Mouse (Mus musculus) stomach, embryonic 15.5 days (tissue): ENCODE data around the gene Ccdc89. TPM values are rescaled to one million over a fixed set of nuclear protein-coding genes. Genes with fewer than 3 reads are reported as not detected.

Experiments
- ATAC-seq: fragments of 200-750 bp; cut with Nextera tagmentation; 2 replicates; pipeline ENCODE4 v1.8.0; 2017; ENCODE audit warnings: low read depth, moderate number of reproducible peaks, moderate TSS enrichment; ENCODE audit not compliant: insufficient read depth, low FRiP score
- H3K27ac ChIP-seq: fragments of 300-500 bp; sonication (generic); 2 replicates; pipeline ENCODE4 v1.5.1; 2015; ENCODE audit warnings: mild to moderate bottlenecking, inconsistent platforms
- H3K27me3 ChIP-seq: fragments of 300-500 bp; sonication (generic); replicated peaks from 2 replicates; pipeline ENCODE4 v1.6.1; 2015; ENCODE audit warnings: inconsistent platforms
- H3K36me3 ChIP-seq: fragments of 300-500 bp; sonication (generic); 2 replicates; pipeline ENCODE4 v1.6.1; 2015; ENCODE audit warnings: inconsistent platforms
- H3K4me1 ChIP-seq: fragments of 300-500 bp; sonication (generic); 2 replicates; pipeline ENCODE4 v1.6.1; 2015; ENCODE audit warnings: inconsistent platforms
- H3K4me2 ChIP-seq: fragments of 300-500 bp; sonication (generic); 2 replicates; pipeline ENCODE4 v1.6.1; 2015; ENCODE audit warnings: mild to moderate bottlenecking, inconsistent platforms
- H3K4me3 ChIP-seq: fragments of 300-500 bp; sonication (generic); replicated peaks from 2 replicates; pipeline ENCODE4 v1.5.1; 2015; ENCODE audit warnings: inconsistent platforms
- H3K9ac ChIP-seq: fragments of 300-500 bp; sonication (generic); 2 replicates; pipeline ENCODE4 v1.6.1; 2015; ENCODE audit warnings: inconsistent platforms
- H3K9me3 ChIP-seq: fragments of 300-500 bp; sonication (generic); 2 replicates; pipeline ENCODE4 v1.6.1; 2016; ENCODE audit warnings: inconsistent platforms
- WGBS: fragments of 180-500 bp; shearing (Covaris S2); methylation state at CpG from one replicate; pipeline ENCODE4 v1.1.7; 2015; 5-methylcytosine and 5-hydroxymethylcytosine counted together
- polyA plus RNA-seq: library from polyadenylated mRNA; unstranded; fragments of >200 nt; fragmentation: Nextera tagmentation; extraction: Ambion mirVana; gene quantifications from 2 replicates; pipeline ENCODE4 v1.2.1, GENCODE M21; 2015

Ccdc89 gene
- polyA plus RNA-seq, 1 experiment from 2014 or later, result 1.5 TPM

DNA sequence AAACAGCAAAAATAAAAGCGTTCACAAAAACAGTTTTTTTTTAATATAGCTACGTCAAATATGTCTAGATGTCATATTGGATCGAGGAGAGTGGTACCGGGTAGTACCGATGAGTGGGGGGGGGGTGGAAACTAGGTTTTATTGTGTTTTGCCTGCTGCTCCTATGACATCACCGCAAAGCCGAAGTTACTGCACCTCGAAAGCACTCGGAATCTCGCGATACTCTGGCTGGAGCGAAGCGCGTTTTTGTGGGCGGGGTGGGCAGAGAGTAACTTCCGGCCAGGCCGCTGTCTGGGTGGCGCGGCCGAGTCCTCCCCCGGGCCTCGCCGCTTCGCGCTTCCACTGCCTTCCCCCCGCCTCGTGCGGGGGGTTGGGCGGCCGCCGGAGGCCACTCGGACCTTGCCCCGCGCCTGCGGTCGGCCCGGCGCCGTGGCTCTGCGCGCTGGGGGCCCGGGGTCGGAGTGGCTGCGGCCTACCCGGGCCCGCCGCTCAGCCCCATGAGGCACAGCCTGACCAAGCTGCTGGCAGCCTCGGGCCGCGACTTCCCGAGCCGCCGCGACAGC lies 16.2 kb downstream of the Ccdc89 start, which contains the start of gene Crebzf:
Gene Crebzf, plus strand, starts transcription at position 212 of the 563 bp plus-strand sequence.
- peak; percentile 94 for ATAC-seq
- H3K4me1 ChIP-seq, result no peaks in the 10 kb centered on the region

DNA sequence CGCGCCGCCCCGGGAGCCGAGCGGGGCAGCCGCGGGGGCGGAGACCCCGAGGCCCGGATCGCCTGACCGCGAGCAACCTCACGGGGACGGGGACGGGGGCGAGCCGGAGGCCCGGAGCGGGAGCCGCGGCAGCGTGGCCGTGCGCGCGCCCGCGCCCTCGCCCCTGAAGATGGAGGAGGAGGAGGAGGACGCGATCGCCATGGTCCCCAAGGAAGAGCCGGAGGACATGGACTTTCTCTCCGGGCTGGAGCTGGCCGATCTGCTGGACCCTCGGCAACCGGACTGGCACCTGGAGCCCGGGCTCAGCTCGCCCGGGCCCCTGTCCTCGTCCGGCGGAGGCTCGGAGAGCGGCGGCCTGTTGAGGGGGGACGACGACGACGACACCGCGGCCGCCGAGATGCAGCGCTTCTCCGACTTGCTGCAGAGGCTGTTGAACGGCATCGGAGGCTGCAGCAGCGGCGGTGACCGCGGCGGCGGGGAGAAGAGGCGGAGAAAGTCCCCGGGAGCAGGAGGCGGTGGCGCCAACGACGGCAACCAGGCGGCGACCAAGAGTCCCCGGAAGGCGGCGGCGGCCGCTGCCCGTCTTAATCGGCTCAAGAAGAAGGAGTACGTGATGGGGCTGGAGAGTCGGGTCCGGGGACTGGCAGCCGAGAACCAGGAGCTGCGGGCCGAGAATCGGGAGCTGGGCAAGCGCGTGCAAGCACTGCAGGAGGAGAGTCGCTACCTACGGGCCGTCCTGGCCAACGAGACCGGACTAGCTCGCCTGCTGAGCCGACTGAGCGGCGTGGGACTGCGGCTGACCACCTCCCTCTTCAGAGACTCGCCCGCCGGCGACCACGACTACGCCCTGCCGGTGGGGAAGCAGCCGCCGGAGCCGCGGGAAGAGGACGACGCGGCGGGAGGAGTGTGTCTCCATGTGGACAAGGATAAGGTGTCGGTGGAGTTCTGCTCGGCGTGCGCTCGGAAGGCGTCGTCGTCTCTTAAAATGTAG lies 17.0 kb downstream of the Ccdc89 start:
- under 1% methylated on average over 121 of the region's 123 CpGs for WGBS
- peak; percentile 57 for ATAC-seq
- peak overlapping the region; percentile 78 for H3K4me2 ChIP-seq

More for the DNA sequence above, 16.2 kb downstream of the Ccdc89 start, which contains the start of gene Crebzf:
- Histone ChIP-seq H3K27ac (peak within 1 kb of the TSS; percentile 98), H3K9me3 (no peaks in the 10 kb centered on the region), H3K27me3 (no peaks in the 10 kb centered on the region), H3K4me2 (peak within 1 kb of the TSS; percentile 78), H3K4me3 (peak within 1 kb of the TSS; percentile 96), H3K36me3 (no peaks in the 10 kb centered on the region), H3K9ac (peak within 1 kb of the TSS; percentile 99)
- under 1% methylated on average over 49 of the region's 54 CpGs for WGBS

DNA sequence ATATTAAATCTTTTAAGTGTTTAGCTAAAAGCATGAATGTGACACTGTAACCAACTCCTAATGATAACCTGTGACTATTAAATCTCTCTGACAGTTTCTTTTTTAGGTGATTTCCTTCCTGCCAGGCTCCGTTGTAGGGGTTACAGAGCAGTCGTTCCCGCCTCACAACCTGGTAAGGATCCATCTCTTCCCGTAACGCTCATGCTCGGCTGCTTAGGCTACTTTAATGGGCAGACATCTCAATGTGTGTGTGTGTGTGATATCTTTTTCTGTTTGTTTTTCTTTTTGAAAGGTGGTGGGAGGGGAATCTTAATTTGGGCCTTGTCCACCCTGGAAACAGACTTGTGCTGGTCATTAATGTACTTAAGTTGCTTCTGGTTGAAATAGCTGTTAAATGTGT lies 17.8 kb downstream of the Ccdc89 start:
- no peaks in the 10 kb centered on the region for H3K9me3 ChIP-seq

More for the DNA sequence above, 17.0 kb downstream of the Ccdc89 start:
- H3K9ac ChIP-seq, result peak overlapping the region; percentile 99
- peak overlapping the region; percentile 98 for H3K27ac ChIP-seq
- H3K4me3 ChIP-seq, result peak overlapping the region; percentile 96
- H3K9me3 ChIP-seq, result no peaks in the 10 kb centered on the region
- H3K27me3 ChIP-seq, result no peaks in the 10 kb centered on the region
- no peaks in the 10 kb centered on the region for H3K4me1 ChIP-seq
- H3K36me3 ChIP-seq, result no peaks in the 10 kb centered on the region

DNA sequence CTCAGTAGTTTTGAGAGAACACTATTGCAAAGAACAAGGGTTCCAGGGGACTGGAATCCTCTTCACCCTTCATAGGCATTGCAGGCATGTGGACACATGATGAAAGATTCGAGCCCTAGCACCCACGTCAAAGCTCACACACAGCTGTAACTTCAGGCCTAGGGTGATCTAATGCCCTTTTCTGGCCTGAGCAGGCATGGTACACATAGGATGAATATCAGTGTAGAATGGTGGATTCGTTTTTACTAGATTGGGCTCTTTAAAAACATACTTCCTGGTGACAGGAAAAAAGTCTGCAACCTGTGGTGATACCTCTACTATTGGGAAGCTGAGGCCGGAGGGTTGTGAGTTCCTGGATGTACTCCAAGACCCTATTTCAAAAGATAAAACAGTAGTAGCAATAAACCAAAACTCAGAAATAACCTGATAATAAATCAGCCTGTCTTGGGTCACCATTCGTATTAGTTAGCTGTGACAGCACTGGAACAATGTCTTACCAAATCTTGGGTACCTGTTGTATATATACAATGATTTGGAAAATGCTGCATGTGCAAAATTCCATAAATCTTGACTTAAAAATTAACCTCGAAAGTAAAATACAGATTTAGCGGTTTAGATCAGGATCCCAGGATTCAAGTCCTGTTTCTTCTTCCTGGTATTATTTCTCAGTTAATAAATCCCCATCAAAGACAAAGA lies 29.9 kb downstream of the Ccdc89 start:
- no peak for ATAC-seq
- peak overlapping the region; percentile 68; the same call in 1 of the 2 replicates for H3K9ac ChIP-seq
- H3K4me1 ChIP-seq, result peaks cover 6% of the 10 kb centered on the region; the same call in 1 of the 2 replicates
- peaks cover 4% of the 10 kb centered on the region; the same call in 1 of the 2 replicates for H3K36me3 ChIP-seq
- no peaks in the 10 kb centered on the region for H3K9me3 ChIP-seq
- WGBS, result 21% methylated on average over 7 of the region's 7 CpGs
- H3K27ac ChIP-seq, result peak overlapping the region; percentile 93; the same call in 1 of the 2 replicates
- H3K27me3 ChIP-seq, result no peaks in the 10 kb centered on the region
- H3K4me3 ChIP-seq, result peak overlapping the region; percentile 88
- peak overlapping the region; percentile 82 for H3K4me2 ChIP-seq

More for the DNA sequence above, 17.8 kb downstream of the Ccdc89 start:
- H3K9ac ChIP-seq, result peak overlapping the region; percentile 99
- under 1% methylated on average over 6 of the region's 6 CpGs for WGBS
- H3K36me3 ChIP-seq, result 0 out of 2 replicates have a peak, but pooled peaks cover 2% of the 10 kb centered on the region
- ATAC-seq, result no peak
- H3K4me3 ChIP-seq, result peak overlapping the region; percentile 96
- no peaks in the 10 kb centered on the region for H3K4me1 ChIP-seq
- H3K27ac ChIP-seq, result peak overlapping the region; percentile 98; the same call in 1 of the 2 replicates
- no peaks in the 10 kb centered on the region for H3K27me3 ChIP-seq
- peak overlapping the region; percentile 78 for H3K4me2 ChIP-seq

DNA sequence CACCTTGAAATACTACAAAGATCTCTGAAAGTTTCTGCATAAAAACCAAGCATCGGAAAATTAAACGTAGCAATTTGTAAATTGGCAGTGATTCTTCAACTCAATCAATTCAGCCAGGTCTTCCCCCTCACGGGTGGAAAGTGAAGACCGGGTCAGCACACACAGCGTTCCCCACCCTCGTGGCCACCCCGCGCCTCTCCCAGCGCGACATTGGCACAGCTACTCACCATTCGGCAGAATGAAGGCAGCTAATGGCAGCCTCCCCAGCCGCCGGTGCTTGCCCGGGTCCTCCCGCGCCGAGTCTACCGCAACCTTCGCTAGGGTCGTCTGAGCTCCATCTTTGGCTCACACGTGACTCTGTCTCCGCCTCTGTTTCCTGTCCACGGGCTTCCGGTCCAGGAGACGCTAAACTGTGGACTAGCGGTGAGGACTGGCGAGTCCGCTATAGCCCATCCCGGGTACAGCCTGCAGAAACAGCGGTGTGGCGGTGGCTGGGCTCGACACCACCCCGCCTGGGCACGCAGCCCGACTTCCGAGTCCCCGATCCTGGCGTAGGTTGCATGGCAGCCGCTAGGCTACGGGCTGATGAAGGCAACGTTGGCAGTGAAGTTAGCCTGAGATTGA lies 30.6 kb downstream of the Ccdc89 start, which contains the start of gene Tmem126a:
Gene Tmem126a, minus strand, starts transcription at position 385 of the 624 bp plus-strand sequence.
- H3K27ac ChIP-seq, result peak within 1 kb of the TSS; percentile 93
- H3K4me3 ChIP-seq, result peak within 1 kb of the TSS; percentile 88
- WGBS, result under 1% methylated on average over 41 of the region's 41 CpGs
- H3K9me3 ChIP-seq, result no peaks in the 10 kb centered on the region
- H3K27me3 ChIP-seq, result no peaks in the 10 kb centered on the region
- H3K36me3 ChIP-seq, result peaks cover 3% of the 10 kb centered on the region; the same call in 1 of the 2 replicates
- H3K4me2 ChIP-seq, result peak within 1 kb of the TSS; percentile 82
- ATAC-seq, result peak; percentile 96
- peak within 1 kb of the TSS; percentile 68 for H3K9ac ChIP-seq
- H3K4me1 ChIP-seq, result peaks cover 6% of the 10 kb centered on the region; the same call in 1 of the 2 replicates

DNA sequence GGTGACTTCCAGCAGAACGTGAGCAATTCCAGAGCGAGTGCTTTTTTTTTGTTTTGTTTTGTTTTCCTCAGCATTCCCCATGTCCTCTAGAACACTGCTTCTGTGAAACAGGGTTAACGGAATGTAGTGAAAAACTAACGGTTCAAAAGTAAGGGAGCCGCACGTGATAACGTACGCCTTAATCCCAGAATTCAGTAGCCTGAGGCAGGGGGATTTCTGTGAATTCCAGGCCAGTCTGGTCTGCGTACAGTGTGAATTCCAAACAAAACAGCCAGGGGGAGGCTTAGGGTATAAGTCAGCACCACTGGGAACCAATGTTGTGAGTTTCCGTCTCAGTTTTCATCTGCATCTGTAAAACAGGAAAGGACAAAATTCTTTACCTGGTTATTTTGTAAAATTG lies 31.1 kb downstream of the Ccdc89 start:
- peak; percentile 19; the same call in 1 of the 2 replicates for ATAC-seq
- peaks cover 6% of the 10 kb centered on the region; the same call in 1 of the 2 replicates for H3K4me1 ChIP-seq
- 10% methylated on average over 10 of the region's 10 CpGs for WGBS
- peak overlapping the region; percentile 68 for H3K9ac ChIP-seq
- H3K9me3 ChIP-seq, result no peaks in the 10 kb centered on the region
- H3K27ac ChIP-seq, result peak overlapping the region; percentile 93
- H3K36me3 ChIP-seq, result peaks cover 3% of the 10 kb centered on the region; the same call in 1 of the 2 replicates
- no peaks in the 10 kb centered on the region for H3K27me3 ChIP-seq
- H3K4me3 ChIP-seq, result peak overlapping the region; percentile 88
- peak overlapping the region; percentile 82 for H3K4me2 ChIP-seq

DNA sequence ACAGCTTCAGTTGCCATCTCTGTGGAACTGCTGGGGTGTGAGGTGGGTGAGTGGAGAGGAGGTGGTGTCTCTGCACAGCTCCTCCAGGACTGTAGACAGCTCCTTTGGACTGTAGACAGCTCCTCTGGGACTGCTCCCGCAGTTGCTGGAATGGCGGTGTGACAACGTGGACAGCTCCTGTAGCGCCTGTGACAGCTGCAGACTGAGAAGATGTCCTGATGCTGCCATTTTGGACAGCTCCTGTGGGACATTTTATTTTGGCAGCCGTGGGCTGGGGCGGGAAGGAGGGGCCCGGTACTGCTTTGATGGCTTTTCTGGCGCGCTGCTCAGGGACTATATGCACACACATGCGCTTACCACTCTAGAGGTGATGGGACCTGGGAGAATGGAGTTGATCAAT lies 34.0 kb downstream of the Ccdc89 start:
- Histone ChIP-seq H3K9me3 (no peaks in the 10 kb centered on the region), H3K36me3 (no peaks in the 10 kb centered on the region), H3K9ac (no peak overlapping the region), H3K27ac (no peak overlapping the region), H3K4me3 (no peak overlapping the region), H3K4me2 (no peak overlapping the region), H3K4me1 (peaks cover 6% of the 10 kb centered on the region; the same call in 1 of the 2 replicates), H3K27me3 (no peaks in the 10 kb centered on the region)
- 43% methylated on average over 10 of the region's 10 CpGs for WGBS
- no peak for ATAC-seq

DNA sequence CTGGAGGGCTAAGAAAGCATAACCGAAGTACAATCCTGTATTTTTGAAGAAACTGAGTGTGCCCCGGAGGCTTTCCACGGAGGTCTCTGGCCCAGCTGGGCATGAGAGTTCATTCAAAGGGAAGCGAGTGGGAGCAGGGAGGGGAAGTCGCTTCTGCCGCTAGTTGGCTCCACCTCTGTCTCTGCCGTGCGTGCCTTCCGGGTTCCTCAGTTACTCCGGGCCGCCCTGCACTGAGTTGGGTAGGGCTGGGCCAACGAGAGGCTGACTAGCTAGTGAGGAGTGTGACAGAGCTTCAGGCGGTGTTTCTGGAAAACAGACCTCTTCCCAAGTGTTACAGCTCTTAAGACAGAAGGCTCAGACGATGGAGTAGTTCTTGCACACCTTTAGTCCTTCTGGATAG lies 34.6 kb downstream of the Ccdc89 start:
- no peak overlapping the region for H3K9ac ChIP-seq
- H3K27ac ChIP-seq, result no peak overlapping the region
- no peak for ATAC-seq
- H3K4me1 ChIP-seq, result peaks cover 3% of the 10 kb centered on the region; the same call in 1 of the 2 replicates
- no peaks in the 10 kb centered on the region for H3K9me3 ChIP-seq
- H3K36me3 ChIP-seq, result no peaks in the 10 kb centered on the region
- no peak overlapping the region for H3K4me3 ChIP-seq
- H3K4me2 ChIP-seq, result 0 out of 2 replicates have a peak overlapping the region, but pooled peaks have one; percentile 16
- no peaks in the 10 kb centered on the region for H3K27me3 ChIP-seq
- 18% methylated on average over 14 of the region's 14 CpGs for WGBS

DNA sequence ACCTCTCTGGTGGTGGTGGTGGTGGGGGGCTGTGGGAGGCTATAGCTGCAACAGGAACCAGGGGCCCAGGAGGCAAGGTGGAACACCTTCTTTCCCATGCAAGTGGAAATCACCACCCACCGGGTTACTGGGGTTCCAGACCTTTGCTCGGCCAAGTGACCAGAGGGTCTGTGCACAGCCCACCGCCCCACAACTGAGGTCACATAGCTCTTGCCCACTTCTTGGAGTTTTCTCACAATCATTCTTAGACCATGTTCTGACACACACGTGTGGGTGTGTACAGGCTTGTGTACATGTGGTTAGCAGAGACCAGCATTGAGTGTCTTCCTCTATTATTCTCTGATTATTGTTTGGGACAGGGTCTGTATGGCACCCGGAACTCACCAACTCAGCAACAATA lies 35.1 kb downstream of the Ccdc89 start:
- H3K9me3 ChIP-seq, result no peaks in the 10 kb centered on the region
- no peak overlapping the region for H3K4me2 ChIP-seq
- H3K4me1 ChIP-seq, result no peaks in the 10 kb centered on the region
- ATAC-seq, result no peak
- H3K27me3 ChIP-seq, result no peaks in the 10 kb centered on the region
- no peak overlapping the region for H3K9ac ChIP-seq
- 84% methylated on average over 5 of the region's 5 CpGs for WGBS
- H3K27ac ChIP-seq, result no peak overlapping the region
- no peaks in the 10 kb centered on the region for H3K36me3 ChIP-seq
- H3K4me3 ChIP-seq, result no peak overlapping the region

DNA sequence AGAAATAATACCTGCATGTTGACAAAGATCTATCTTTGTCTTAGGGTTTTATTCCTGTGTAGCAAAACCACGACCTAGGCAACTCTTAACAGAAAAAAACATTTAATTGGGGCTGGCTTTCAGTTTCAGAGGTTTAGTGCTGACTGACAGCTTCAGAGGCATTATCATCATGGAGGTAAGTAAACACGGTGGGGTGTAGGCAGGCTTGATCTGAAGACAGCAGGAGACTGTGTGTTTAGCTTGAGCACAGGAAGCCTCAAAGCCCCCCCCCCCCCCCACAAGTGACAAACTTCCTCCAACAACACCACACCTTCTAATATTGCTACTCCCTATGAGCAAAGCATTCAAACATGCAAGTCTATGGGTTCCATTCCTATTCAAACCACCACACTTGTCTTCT lies 47.1 kb downstream of the Ccdc89 start:
- Histone ChIP-seq H3K4me1 (no peaks in the 10 kb centered on the region; the same call in 1 of the 2 replicates), H3K27ac (no peak overlapping the region), H3K9me3 (no peaks in the 10 kb centered on the region), H3K27me3 (no peaks in the 10 kb centered on the region), H3K4me3 (no peak overlapping the region), H3K4me2 (no peak overlapping the region), H3K9ac (no peak overlapping the region), H3K36me3 (no peaks in the 10 kb centered on the region)
- ATAC-seq, result no peak
- WGBS, result 59% methylated on average over 2 of the region's 2 CpGs
